Mouse (Mus musculus): ENCODE results near the gene Gipc2.
"Not testable (repeated sequence)": the region's sequence is repeated elsewhere in the genome, so short reads cannot be mapped to it uniquely, and the experiment has no call there.

The Gipc2 gene

GRCm38 (mm10) chr3:152166099-152166423, at the start of gene Gipc2:
Gene Gipc2 (minus strand): TSS chr3:152166230.
- CTCF ChIA-PET: no interaction called here

DNA sequence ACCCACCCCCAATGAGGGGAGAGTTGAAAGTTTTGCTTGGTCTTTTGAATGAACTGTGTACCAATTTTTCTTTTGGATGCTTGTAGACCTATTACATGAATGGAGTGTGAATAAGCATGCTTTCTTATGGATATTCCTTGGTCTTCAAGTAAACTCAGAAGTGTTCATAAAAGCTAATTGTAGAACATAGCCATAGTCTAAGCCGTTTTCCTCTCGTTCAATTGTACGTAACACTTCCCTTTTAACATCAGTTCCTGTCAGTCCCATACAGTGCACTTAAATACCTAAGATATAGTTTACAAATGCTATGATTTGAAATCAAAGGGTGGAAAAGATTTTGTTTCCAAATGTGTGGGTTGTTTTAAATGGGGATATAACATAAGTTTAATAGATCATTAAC, 47.4 kb upstream of the Gipc2 start:
- CTCF ChIA-PET: no interaction called here

GRCm38 (mm10) chr3:152211731-152212279, 45.8 kb upstream of the Gipc2 start:
- CTCF ChIA-PET: interaction anchor here (0.8 to 1.8 kb wide), 2 partner anchors 19 to 136 kb away, joined by 5 to 7 read pairs; no protein-coding TSS in a partner anchor

GRCm38 (mm10) chr3:152210728-152211391, 44.8 kb upstream of the Gipc2 start:
- CTCF ChIA-PET: interaction anchor here (0.6 to 1.8 kb wide), 2 partner anchors 18 to 1709 kb away, joined by 3 to 5 read pairs; no protein-coding TSS in a partner anchor

DNA sequence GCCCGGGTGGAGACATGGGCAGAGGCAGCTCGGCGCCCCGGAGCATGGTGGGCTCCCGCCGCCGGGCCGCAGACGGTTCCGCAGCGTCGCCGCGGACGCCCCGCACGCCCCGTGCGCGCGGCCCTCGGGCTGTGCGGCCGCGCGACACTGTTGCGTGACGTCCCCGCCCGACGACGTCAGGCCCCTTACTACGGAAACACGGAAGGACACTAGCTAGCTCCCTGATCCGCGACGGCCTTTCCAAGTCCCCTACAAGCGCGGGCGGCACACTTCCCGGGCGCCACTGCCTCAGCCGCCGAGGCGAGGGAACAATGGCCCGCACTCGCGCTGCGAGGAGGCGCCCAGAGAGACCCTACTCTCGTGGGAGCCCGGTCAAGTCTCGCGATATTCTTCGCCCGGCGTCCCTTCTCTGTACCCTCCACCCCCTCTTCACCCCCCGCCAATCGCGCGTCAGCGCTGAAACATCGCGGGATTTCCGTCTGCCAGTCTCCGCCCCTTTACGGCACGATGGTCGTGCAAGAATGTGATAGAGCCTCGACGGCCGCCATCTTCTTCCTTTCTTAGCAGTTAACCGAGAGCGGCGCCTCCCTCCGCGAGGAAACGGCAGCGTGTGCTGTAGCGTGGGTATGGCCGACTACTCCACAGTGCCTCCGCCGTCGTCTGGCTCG, 44.1 kb upstream of the Gipc2 start, which contains the start of the genes Dnajb4 and Fubp1:
Dnajb4 (minus strand) TSS at position 336 of the 668 bp plus-strand sequence.
Fubp1 (plus strand) TSS at position 456 of the 668 bp plus-strand sequence.
- CTCF ChIA-PET: interaction anchor here (1.8 kb wide), 1 partner anchor 17 kb away, joined by 5 read pairs; no protein-coding TSS in a partner anchor

DNA sequence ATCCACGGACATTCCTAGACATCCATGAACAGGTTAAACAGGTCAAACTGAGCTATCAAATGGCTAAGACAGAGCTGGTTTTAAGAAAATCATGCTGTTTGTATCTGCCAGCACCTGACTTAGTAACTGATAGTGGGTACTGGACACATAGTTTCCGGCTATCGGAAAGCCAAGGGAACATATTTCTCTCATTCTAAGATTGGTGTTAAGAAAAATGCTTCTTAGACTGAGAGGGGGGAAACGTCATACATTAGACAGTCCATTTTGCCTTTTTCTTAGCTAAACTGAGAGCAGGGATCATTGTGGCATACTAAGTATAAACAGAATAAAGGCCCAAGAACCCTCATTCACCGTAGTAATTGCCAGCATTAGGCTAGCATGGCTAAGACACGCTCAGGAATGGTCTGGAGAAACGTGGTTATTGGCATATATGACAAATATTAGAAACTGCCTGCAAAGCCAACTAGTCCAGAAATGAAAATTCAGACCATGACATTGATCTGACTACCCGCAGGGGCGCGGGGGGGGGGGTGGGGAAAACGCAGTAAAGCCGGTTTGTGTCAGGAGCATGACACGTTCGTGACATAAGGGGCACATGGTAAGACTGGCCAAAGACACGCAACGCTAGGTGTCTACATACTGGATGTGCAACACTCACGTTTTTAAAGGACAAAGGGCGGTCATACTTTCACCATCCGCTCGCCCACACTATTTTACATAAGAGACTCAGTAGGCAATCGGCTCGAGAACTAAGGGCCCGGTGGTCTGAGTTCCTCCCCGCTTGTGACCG, 43.3 kb upstream of the Gipc2 start:
- CTCF ChIA-PET: no interaction called here

DNA sequence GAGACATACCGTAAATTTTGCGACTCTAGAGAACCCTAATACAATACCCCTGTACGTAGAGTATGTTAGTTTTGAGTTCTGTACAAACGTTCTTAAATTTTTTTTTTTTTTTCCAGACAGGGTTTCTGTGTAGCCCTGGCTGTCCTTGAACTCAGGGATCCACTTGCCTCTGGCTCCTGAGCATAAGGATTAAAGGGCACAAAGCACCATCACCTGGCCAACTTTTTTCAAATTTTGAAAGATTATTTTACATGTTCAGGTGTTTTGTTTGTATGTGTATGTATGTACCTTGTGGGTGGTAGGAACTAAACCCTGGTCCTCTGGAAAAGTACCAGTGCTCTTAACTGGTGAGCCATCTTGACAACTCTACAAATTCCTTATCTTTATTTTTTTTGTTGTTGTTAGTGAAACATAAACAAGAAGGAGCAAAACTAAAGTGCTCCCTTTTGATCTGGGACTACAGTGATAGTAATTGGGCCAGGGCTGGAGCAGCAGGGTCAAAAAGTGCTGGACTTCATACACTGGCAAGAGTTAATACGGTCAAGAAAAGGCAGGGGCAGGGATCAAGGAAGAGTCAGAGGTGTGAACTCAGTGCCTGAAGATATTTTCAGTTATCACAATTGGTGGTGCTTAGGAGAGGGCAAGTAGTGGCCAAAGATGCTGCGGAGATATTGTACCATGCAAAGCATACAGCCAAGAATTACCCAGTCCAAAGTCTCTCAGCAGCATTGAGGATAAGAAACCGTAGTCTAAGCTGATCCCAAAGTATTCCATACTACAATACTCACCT, 42.3 kb upstream of the Gipc2 start:
- CTCF ChIA-PET: no interaction called here

DNA sequence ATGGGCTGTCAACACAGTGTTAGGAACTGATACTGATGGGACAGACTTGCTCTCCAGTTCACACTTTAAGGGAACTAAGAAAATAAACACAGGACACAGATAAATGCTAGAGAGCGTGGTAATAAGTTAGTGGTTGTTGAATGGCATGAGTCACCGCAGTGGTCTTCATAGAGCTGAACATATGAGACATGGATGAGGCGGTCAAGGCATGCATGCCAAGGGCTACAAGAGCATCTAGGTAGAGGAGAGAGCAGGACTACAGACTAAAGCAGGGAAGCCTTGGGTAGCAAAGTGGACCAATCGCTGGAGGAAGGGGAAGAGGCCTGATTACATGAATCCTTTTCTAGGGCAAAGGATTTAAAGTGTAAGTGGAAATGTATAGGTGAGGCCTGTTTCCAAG, 41.1 kb upstream of the Gipc2 start:
- CTCF ChIA-PET: no interaction called here

- CTCF ChIA-PET: no interaction called here
Observed at GRCm38 (mm10) chr3:152204577-152204976, 38.5 kb upstream of the Gipc2 start.

DNA sequence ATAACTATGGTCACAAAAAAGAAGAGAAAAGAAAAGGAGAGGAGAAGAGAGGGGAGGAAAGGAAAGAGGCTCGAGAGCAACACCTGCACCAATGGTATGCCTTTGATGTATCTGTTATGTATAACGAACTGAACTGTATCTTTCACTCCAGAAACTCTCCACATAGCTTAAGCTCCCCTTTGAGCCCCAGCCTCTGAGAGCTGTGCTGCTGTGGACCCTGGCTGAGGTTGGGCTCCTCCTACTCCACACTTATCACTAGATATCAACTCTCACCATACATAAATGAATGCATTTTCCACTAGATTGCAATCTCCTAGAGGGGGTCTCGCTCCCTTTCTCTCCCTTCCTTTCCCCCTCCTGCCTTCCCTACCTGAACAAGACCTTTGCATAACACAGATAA, 38.0 kb upstream of the Gipc2 start:
- CTCF ChIA-PET: no interaction called here

- CTCF ChIA-PET: no interaction called here
Observed at GRCm38 (mm10) chr3:152203411-152203810, 37.4 kb upstream of the Gipc2 start.

DNA sequence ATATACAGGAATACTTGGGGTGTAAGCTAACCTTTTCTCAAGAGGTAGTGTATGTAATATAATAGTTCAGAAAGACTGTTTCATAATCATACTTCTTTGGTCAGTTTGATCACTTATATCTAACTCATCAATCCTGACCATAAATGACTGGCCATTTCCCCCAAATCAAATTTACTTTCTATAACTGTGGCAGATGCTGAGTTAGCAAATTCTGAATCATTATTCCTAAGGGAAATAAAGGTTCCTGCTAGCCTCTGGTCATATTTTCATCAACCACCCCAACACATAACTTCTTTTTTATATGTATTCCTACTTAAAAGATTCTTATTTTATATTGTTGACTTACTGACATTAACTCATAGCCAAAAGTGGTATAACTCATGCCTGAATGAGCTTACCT, 36.9 kb upstream of the Gipc2 start:
- CTCF ChIA-PET: no interaction called here

DNA sequence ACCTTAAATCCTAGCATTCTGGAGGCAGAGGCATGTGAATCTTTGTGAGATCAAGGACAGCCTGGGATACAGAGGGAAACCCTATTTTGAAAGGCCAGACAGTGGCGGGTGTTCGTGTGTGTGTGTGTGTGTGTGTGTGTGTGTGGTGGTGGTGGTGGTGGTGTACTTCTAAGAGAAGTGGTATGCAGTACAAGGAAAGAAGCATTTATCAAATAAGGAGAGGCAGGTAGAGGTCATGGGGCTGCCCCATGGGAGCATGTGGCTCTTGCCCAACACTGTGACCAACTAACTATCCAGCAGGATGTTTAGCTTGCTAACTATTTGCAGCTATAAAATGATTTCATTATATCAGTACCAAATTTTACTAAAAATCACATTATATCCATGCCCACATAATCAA, 35.6 kb upstream of the Gipc2 start:
- CTCF ChIA-PET: no interaction called here

GRCm38 (mm10) chr3:152201181-152201580, 35.2 kb upstream of the Gipc2 start:
- CTCF ChIA-PET: no interaction called here

GRCm38 (mm10) chr3:152199125-152199524, 33.1 kb upstream of the Gipc2 start:
- CTCF ChIA-PET: no interaction called here

DNA sequence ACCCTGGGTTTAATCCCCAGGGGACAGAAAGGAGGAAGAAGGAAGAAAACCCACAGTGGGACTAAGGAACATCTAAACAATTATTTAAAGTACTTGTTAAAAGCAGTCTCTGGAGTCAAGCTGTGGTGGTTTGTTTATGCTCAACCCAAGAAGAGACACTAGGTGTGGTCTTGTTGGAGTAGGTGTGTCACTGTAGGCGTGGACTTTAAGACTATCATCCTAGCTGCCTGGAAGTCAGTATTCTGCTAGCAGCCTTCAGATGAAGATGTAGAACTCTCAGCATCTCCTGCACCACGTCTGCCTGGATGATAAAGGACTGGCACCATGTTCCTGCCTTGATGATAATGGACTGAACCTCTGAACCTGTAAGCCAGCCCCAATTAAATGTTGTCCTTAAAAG, 31.2 kb upstream of the Gipc2 start:
- CTCF ChIA-PET: not testable (repeated sequence)

DNA sequence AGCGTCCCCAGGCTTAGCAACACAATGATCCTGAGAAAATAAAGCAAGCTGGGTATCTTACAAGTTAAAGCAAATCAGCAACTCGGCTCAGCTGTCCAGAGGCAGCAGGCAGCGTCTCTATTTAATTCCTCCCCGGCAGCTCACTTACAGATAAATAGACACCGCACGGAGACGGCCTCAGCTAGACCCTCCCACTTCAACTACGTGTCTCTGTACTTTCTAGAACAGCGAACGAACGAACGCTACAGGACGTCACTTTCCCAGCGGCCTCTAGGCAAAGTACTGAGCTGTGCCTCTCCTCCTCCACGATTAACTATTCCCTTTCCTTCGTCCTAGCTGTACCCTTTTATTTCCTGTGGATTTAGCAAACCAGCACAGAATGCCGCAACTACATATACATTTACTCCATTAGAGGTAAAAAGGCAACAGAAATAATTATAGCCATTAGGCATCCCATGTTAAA, 27.6 kb upstream of the Gipc2 start:
- CTCF ChIA-PET: interaction anchor here (1.9 kb wide), 1 partner anchor 17 kb away, joined by 5 read pairs; the partner anchor contains the start of gene Fubp1

GRCm38 (mm10) chr3:152193177-152193576, 27.1 kb upstream of the Gipc2 start:
- CTCF ChIA-PET: interaction anchor here (1.9 kb wide), 1 partner anchor 18 kb away, joined by 5 read pairs; the partner anchor contains the start of gene Fubp1

DNA sequence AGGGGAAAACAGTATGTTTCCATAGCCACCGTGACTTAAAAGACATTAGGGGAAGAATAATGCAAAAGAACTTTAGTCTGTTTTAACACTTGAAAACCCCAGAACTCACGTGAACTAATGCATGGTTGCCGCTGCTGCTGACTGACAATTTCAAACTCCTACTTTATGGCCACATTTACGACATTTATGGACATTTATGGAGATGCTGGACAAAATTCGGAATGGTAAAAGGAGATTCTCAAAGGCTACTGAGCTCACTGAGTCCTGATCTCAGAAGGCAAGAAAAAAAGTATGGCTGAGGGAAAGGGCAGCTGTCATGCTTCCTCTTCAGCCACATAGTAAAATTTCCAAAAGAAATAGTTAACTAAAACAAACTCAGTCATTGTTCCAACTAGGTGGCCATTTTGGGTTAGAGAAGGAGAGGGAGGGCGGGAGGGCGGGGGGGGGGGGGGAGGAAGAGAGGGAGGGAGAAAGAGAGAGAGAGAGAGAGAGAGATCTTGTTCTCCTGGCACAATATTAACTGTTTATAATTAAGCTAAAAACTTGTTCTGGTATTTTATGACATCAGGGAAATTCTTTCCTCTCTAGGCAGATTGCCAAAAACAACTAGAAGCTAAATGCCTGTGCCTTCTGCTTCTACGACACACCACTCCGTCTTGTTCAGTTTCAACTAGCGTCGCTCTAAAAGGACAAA, 26.4 kb upstream of the Gipc2 start:
- CTCF ChIA-PET: interaction anchor here (1.9 kb wide), 1 partner anchor 19 kb away, joined by 5 read pairs; the partner anchor contains the start of gene Fubp1

- CTCF ChIA-PET: interaction anchor here (1.9 kb wide), 1 partner anchor 19 kb away, joined by 5 read pairs; the partner anchor contains the start of gene Fubp1
Observed at GRCm38 (mm10) chr3:152191791-152192237, 25.8 kb upstream of the Gipc2 start.
